Mouse (Mus musculus) fat pad, adult 2 months (tissue): Measurements from ENCODE around the gene Mocs1.

ENCODE experiments used
- DNase-seq: peaks from one replicate; pipeline ENCODE4 v3.0.0-alpha.2; 2011; ENCODE audit warnings: low read depth, low spot score; ENCODE audit errors: extremely low read depth

Mocs1 gene

DNA sequence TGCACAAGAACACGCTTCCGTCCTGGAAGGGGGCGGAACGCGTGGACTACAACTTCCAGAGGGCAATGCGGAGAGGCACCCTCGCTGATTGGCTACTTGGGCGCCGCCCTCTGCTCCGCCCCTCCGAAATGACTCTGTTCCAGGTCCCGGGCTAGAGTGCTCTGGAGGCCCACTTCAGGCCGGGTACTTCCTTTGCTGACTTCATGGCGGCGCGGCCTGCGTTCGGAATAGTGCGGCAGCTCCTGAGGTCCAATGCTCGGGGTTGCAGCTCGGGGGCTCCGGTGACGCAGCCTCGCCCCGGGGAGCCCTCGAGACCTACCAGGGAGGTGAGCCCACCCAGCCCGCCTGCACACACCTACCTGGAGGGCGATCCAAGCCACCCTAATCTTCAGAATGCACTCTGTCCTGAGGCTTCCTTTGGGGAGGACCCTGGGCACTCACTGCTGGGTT is at the start of gene Mocs1:
Gene Mocs1 (plus strand): TSS at position 124 of the 450 bp plus-strand sequence.
- DNase-seq: no peak

GRCm38 (mm10) chr17:49379645-49380044 is 48.5 kb upstream of the Mocs1 start:
- DNase-seq: no peak

DNA sequence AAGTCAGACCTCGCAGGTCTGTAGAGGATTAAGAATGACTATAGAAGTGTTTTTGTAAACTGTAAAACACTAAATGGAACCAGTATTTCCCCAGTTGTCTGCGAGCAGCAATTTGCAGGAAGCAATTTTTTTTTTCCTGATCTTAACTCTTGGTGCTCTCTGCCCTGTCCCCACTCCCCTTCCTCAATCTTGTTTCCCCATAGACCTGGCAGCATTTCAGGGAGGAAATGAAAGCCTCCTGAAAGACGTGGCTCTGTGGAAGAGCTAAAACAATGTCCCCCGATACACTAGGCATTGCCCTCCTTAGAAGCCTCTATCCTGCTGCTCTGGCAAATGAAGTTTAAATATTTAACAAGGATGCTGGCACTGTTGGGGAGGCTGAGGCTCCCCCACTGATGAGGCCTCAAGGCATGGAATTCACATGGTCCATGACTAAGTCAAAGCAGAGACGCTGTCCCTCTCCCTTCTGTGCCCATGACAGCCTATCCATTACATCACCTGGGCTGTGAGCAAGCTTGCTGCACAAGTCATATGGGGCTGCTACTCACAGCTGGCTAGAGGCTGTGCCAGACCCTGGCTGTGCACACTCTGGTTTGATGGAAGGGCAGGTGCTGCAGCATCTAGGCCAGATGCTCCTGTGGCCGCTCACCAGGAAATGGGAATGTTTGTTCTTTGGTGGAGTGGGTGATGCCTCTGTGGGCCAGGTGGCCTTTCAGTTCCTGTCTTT is 43.8 kb upstream of the Mocs1 start:
- no peak for DNase-seq

GRCm38 (mm10) chr17:49387741-49388140 is 40.4 kb upstream of the Mocs1 start:
- DNase-seq: no peak

GRCm38 (mm10) chr17:49392751-49393150 is 35.4 kb upstream of the Mocs1 start:
- no peak for DNase-seq

- no peak for DNase-seq
These were observed 33.3 kb upstream of the Mocs1 start for GRCm38 (mm10) chr17:49394836-49395235.

DNA sequence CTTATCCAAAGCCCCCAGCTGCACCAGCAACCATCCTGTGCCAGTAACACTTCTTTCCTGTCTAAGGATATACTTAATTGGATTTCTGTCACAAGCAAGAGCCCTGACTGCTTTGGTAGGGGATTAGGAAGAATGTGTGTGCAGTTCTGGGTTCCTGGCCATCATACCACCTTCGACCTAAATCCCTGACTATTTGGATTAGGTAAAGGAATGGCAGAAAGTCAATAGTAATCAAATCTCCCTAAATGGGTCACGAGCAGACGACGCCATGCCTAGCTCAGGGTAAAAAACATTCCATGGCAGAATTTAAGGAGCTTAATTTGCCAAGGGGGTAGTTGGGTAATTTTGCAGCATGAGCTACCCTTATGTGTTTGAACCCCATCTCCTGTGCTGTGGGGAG is 28.6 kb upstream of the Mocs1 start:
- no peak for DNase-seq

GRCm38 (mm10) chr17:49400130-49400529 is 28.0 kb upstream of the Mocs1 start:
- DNase-seq: no peak

- DNase-seq: no peak
These were observed 25.0 kb upstream of the Mocs1 start for GRCm38 (mm10) chr17:49403151-49403550.

GRCm38 (mm10) chr17:49405927-49406326 is 22.2 kb upstream of the Mocs1 start:
- DNase-seq: no peak

DNA sequence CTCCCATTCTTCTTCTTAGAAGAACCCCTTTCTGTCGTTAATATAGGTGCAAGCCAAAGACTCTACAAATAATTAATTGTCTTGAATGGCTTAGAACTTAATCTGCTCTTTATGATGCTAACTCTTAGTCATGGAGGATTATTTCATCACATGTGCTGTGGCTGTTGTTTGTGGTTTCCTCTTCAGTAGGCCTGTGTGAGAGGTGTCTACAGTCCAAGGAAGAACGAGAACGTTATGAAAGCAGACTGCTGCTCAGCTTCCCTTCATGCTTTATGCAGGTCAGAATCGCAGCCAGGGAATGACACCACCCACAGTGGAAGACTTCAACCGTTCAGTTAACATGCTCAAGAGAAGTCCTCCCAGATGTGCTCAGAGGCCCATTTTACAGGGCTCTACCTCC is 15.2 kb upstream of the Mocs1 start:
- DNase-seq: no peak

DNA sequence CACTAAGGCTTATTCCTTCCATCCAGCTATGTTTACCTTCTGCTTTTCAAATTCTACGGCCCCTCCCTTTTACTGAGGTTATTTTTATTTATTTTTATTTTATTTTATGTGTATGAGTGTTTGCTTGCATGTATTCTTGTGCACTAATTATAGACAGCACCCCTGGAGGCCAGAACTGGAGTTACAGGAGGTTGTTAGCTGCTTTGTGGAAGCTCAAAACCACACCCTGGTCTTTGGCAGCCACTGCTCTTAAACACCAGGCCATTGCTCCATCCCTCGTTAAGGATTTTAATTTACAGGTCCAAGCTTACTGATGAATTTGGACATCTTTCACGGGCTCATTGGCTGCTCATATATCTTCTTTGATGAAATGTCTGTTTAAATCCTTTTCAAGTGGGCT is 14.6 kb upstream of the Mocs1 start:
- DNase-seq: no peak

DNA sequence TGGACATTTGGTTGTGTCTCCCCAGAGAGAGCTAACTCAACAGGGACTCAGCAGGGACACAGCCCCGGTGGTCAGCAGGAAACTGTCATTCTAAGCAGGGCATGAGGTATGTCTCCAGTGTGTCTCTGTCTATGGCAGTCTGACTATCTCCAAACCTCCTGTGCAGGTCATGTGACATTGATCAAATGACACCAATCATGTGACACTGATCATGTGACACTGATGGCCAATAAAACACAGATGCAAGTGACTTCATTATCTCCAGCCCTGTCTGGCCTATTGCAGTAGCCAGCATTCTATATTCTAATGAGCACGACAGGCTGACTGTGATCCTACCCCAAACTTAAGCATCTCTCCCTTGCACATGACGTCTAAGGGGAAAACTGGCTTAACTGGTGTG is 11.9 kb upstream of the Mocs1 start:
- no peak for DNase-seq

- DNase-seq: no peak
These were observed 8.3 kb upstream of the Mocs1 start for GRCm38 (mm10) chr17:49419813-49420212.

- no peak for DNase-seq
These were observed 5.7 kb upstream of the Mocs1 start for GRCm38 (mm10) chr17:49422286-49423066.

DNA sequence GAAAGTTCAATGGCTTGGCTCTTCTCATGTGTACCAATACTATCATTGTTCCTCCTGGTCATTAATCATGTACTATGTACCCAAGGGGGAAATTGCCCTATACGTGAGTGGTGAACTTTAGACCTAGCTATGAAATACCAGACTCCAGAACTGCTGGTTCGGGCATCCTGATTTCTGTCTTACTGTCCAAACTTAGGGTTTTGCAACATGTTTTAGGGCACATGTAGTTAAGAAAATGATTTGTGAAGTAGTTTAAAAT is 5.2 kb upstream of the Mocs1 start:
- no peak for DNase-seq

DNA sequence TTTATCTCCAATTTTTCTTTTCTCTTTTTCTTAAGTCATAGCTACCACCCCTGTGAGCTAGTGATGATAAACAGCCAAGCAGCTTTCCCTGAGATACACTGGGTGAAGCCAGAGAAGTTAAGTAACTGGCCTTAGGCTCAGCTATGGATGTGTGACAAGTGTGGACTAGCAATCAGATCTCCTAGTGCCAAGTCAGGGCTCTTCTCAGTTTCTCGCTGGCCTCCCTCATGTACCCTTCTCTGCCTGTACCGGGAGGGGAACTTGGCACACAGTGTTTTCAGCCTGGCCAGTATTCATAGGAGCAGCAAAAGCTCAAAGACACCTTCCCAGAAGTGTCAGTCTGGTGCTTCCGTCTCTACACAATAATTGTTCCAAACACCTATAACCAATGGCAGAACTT is 4.3 kb upstream of the Mocs1 start:
- no peak for DNase-seq

- no peak for DNase-seq
These were observed 427 bp upstream of the Mocs1 start for GRCm38 (mm10) chr17:49427631-49428238.

GRCm38 (mm10) chr17:49428751-49429415 is 721 bp downstream of the Mocs1 start:
- no peak for DNase-seq

- no peak for DNase-seq
These were observed 1.4 kb downstream of the Mocs1 start for GRCm38 (mm10) chr17:49429471-49430129.

DNA sequence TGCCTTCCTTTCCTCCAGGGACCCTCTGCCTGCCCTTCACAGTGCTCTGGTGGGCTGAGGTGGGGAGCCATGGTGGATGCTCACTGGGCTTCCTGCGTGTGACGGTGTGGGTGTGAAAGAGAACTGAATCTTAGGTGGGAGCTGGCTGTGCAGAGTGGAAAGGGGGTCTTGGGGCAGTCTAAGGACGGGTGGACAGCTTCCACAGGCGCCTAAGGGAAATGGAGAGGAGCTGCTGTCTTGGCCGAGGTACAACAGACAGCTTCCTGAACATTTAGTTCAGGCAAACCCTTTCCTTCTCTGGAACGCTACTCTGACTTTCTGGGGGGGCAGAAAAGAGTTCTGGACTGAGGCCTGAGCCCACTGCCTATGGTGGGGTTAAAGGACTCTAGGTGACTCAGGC is 2.0 kb downstream of the Mocs1 start:
- DNase-seq: no peak
